Comparison of ENCODE assay signal across 8 mouse cellular contexts in genomic region chr12:80790700-80791570, GRCm38 (mm10). TPM values are rescaled to one million over a fixed set of nuclear protein-coding genes. Genes with fewer than 3 reads are reported as not detected.
DNase-seq lines count a peak whose midpoint lies in the region; ATAC-seq and TF ChIP-seq lines count a peak whose summit lies in the region.

No protein-coding gene starts in this region.

- H3K4me2 ChIP-seq in embryonic facial prominence, embryonic 11.5 days (ENCODE audit: low read depth, low read length), result peak overlapping the region; percentile 67
- H3K4me2 ChIP-seq in hindbrain, embryonic 16.5 days (ENCODE audit: low read length), result peak overlapping the region; percentile 61
- H3K4me2 ChIP-seq in stomach, postnatal 0 days (replicated peaks; ENCODE audit: low read depth), result peak overlapping the region; percentile 83

- H3K36me3 ChIP-seq in embryonic facial prominence, embryonic 11.5 days (replicated peaks; ENCODE audit: control insufficient read depth, insufficient read depth, low read depth, low read length), result no peaks in the 10 kb centered on the region
- H3K36me3 ChIP-seq in hindbrain, embryonic 16.5 days (ENCODE audit: control insufficient read depth, insufficient read depth, low read length), result no peaks in the 10 kb centered on the region
- no peaks in the 10 kb centered on the region for H3K36me3 ChIP-seq in stomach, postnatal 0 days (ENCODE audit: control insufficient read depth, insufficient read depth, low read length)

- no peak for TF ChIP-seq CTCF in lung, adult 2 months (IDR thresholded peaks at IDR 0.05; ENCODE audit: insufficient read depth, low read length)
- peak; percentile 34; the same call in 1 of the 2 replicates for TF ChIP-seq CTCF in stomach, postnatal 0 days (IDR thresholded peaks at IDR 0.05; ENCODE audit: low read depth)

- TF ChIP-seq POLR2A in lung, adult 2 months (IDR thresholded peaks at IDR 0.05; ENCODE audit: borderline replicate concordance, extremely low read depth, low read depth, low read length), result no peak

- H3K9me3 ChIP-seq in embryonic facial prominence, embryonic 11.5 days (replicated peaks; ENCODE audit: control insufficient read depth, low read length), result no peaks in the 10 kb centered on the region
- H3K9me3 ChIP-seq in hindbrain, embryonic 16.5 days (ENCODE audit: control insufficient read depth, low read length), result no peaks in the 10 kb centered on the region
- no peaks in the 10 kb centered on the region for H3K9me3 ChIP-seq in stomach, postnatal 0 days (ENCODE audit: control insufficient read depth, low read length)

- H3K9ac ChIP-seq in embryonic facial prominence, embryonic 11.5 days (replicated peaks; ENCODE audit: low read length), result peak overlapping the region; percentile 89
- H3K9ac ChIP-seq in hindbrain, embryonic 16.5 days (ENCODE audit: low read depth, low read length), result peak overlapping the region; percentile 94
- H3K9ac ChIP-seq in stomach, postnatal 0 days (ENCODE audit: low read length), result peak overlapping the region; percentile 96

- peak overlapping the region; percentile 99 for H3K4me3 ChIP-seq in lung, adult 2 months (replicated peaks; ENCODE audit: extremely low read depth, low read depth, low read length)
- peak overlapping the region; percentile 91 for H3K4me3 ChIP-seq in embryonic facial prominence, embryonic 11.5 days (ENCODE audit: low read depth, low read length)
- peak overlapping the region; percentile 94 for H3K4me3 ChIP-seq in hindbrain, embryonic 16.5 days (ENCODE audit: low read length)
- peak overlapping the region; percentile 98 for H3K4me3 ChIP-seq in stomach, postnatal 0 days (ENCODE audit: low read depth, low read length)

- no peak; the same call in none of the 2 replicates for ATAC-seq in embryonic facial prominence, embryonic 11.5 days (replicated peaks; ENCODE audit: insufficient number of reproducible peaks, low FRiP score, low TSS enrichment, low read depth)
- ATAC-seq in hindbrain, embryonic 16.5 days, result no peak; the same call in 1 of the 2 replicates
- peak; percentile 63 for ATAC-seq in stomach, postnatal 0 days (ENCODE audit: low FRiP score, low TSS enrichment)

- under 1% methylated on average over 80 of the region's 80 CpGs for WGBS in lung, adult 2 months
- under 1% methylated on average over 79 of the region's 80 CpGs for WGBS in embryonic facial prominence, embryonic 11.5 days
- WGBS in hindbrain, embryonic 16.5 days, result under 1% methylated on average over 58 of the region's 80 CpGs
- WGBS in stomach, postnatal 0 days, result under 1% methylated on average over 73 of the region's 80 CpGs

- DNase-seq in lung, adult 2 months, result no peak
- DNase-seq in lung, postnatal 10 days, result no peak
- peak; percentile 12 for DNase-seq in embryonic facial prominence, embryonic 11.5 days (ENCODE audit: low spot score)
- peak; percentile 55 for DNase-seq in lung, postnatal 25 days (ENCODE audit: low spot score)
- no peak for DNase-seq in stomach, postnatal 0 days (ENCODE audit: low spot score)
- DNase-seq in gastrocnemius, adult 8-10 months (ENCODE audit: low spot score in 2 of 2), result no peak
- DNase-seq in ovary, postnatal 10 days (ENCODE audit: low spot score), result no peak

- H3K4me1 ChIP-seq in lung, adult 2 months (ENCODE audit: control insufficient read depth, insufficient read depth, low read length), result peaks cover 36% of the 10 kb centered on the region
- no peaks in the 10 kb centered on the region for H3K4me1 ChIP-seq in embryonic facial prominence, embryonic 11.5 days (ENCODE audit: control insufficient read depth, insufficient read depth, low read length)
- peaks cover 18% of the 10 kb centered on the region for H3K4me1 ChIP-seq in hindbrain, embryonic 16.5 days (ENCODE audit: control insufficient read depth, insufficient read depth, low read depth, low read length)
- H3K4me1 ChIP-seq in stomach, postnatal 0 days (replicated peaks; ENCODE audit: control insufficient read depth, insufficient read depth), result peaks cover 3% of the 10 kb centered on the region; the same call in 1 of the 2 replicates

- no peak for TF ChIP-seq EP300 in stomach, postnatal 0 days (optimal IDR thresholded peaks at IDR 0.05)

- H3K27me3 ChIP-seq in embryonic facial prominence, embryonic 11.5 days (ENCODE audit: control insufficient read depth, insufficient read depth, low read length), result no peaks in the 10 kb centered on the region; the same call in 1 of the 2 replicates
- no peaks in the 10 kb centered on the region for H3K27me3 ChIP-seq in hindbrain, embryonic 16.5 days (replicated peaks; ENCODE audit: control insufficient read depth, insufficient read depth, low read length)
- no peaks in the 10 kb centered on the region for H3K27me3 ChIP-seq in stomach, postnatal 0 days (ENCODE audit: control insufficient read depth, insufficient read depth, low read length)

- H3K27ac ChIP-seq in embryonic facial prominence, embryonic 11.5 days (replicated peaks; ENCODE audit: low read depth, low read length), result peak overlapping the region; percentile 94
- H3K27ac ChIP-seq in hindbrain, embryonic 16.5 days (ENCODE audit: low read depth, low read length), result peak overlapping the region; percentile 99
- peak overlapping the region; percentile 97 for H3K27ac ChIP-seq in stomach, postnatal 0 days (replicated peaks)

RNA-seq across cellular contexts. Expression of gene Susd6, which starts 0.6 kb away (rescaled TPM):
- polyA plus RNA-seq in lung, adult 2 months (2012; rRNA removed), result 83.3 and 102 TPM in 2 replicates
- polyA plus RNA-seq in embryonic facial prominence, embryonic 11.5 days (2014; fragmentation: Nextera tagmentation; extraction: Ambion mirVana), result 13.8 and 14.9 TPM in 2 replicates
- 9.9 and 12.1 TPM in 2 replicates for polyA plus RNA-seq in hindbrain, embryonic 16.5 days (2015; fragmentation: Nextera tagmentation; extraction: Ambion mirVana)
- 12.3 and 12.9 TPM in 2 replicates for polyA plus RNA-seq in stomach, postnatal 0 days (2015; fragmentation: Nextera tagmentation; extraction: Ambion mirVana)
- 10 to 100 TPM; 39.3 to 51.9 (median 44.3) TPM for total RNA-seq in gastrocnemius, adult 8-10 months (2022)

RNA-seq across cellular contexts. Expression of gene Ccdc177, which starts 30.4 kb away (rescaled TPM):
- polyA plus RNA-seq in lung, adult 2 months (2012; rRNA removed), result not detected in 2 replicates
- 1.3 and 1.4 TPM in 2 replicates for polyA plus RNA-seq in embryonic facial prominence, embryonic 11.5 days (2014; fragmentation: Nextera tagmentation; extraction: Ambion mirVana)
- polyA plus RNA-seq in hindbrain, embryonic 16.5 days (2015; fragmentation: Nextera tagmentation; extraction: Ambion mirVana), result 2.0 and 2.3 TPM in 2 replicates
- 0.06 and 0.07 TPM in 2 replicates for polyA plus RNA-seq in stomach, postnatal 0 days (2015; fragmentation: Nextera tagmentation; extraction: Ambion mirVana)
- total RNA-seq in gastrocnemius, adult 8-10 months (2022), result not detected

Comparison
In these comparisons a context has a peak if more than half of its experiments do, and no peak if none do; other contexts are left out.
1. DNase-seq: peak in embryonic facial prominence, embryonic 11.5 days (single experiment) and lung, postnatal 25 days (single experiment); none in lung, adult 2 months (single experiment), lung, postnatal 10 days (single experiment), stomach, postnatal 0 days (single experiment), gastrocnemius, adult 8-10 months (0 of 2) and ovary, postnatal 10 days (single experiment).
2. Peak in every context shown above with its lines, with median percentiles within 50 percentile points of each other: H3K4me3 ChIP-seq, H3K27ac ChIP-seq, H3K4me2 ChIP-seq and H3K9ac ChIP-seq.